Mouse (Mus musculus) WW6 (cell line): ENCODE data around the gene Fam43a.
A peak's percentile ranks its signal among the peaks of the same experiment; 100 is the strongest.

Experiments used
- DNase-seq: peaks from one replicate; pipeline ENCODE4 v3.0.0-alpha.2; 2013; ENCODE audit warnings: low read depth, low spot score

Gene Fam43a

DNA sequence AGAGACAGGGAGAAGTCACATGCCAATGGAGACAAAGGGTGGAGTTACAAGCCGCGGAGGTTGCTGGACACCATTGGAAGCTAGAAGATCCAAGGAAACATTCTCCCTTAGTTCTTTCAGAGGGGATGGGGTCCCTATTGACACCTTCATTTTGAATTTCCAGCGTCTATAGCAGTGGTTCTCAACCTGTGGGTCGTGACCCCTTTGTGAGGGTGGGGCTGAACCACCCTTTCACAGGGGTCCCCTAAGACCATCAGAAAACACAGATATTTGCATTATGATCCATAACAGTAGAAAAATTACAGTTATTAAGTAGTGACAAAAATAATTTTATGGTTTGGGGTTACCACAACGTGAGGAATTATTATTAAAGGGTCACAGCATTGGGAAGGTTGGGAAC is 30.0 kb downstream of the Fam43a start:
- no peak for DNase-seq

DNA sequence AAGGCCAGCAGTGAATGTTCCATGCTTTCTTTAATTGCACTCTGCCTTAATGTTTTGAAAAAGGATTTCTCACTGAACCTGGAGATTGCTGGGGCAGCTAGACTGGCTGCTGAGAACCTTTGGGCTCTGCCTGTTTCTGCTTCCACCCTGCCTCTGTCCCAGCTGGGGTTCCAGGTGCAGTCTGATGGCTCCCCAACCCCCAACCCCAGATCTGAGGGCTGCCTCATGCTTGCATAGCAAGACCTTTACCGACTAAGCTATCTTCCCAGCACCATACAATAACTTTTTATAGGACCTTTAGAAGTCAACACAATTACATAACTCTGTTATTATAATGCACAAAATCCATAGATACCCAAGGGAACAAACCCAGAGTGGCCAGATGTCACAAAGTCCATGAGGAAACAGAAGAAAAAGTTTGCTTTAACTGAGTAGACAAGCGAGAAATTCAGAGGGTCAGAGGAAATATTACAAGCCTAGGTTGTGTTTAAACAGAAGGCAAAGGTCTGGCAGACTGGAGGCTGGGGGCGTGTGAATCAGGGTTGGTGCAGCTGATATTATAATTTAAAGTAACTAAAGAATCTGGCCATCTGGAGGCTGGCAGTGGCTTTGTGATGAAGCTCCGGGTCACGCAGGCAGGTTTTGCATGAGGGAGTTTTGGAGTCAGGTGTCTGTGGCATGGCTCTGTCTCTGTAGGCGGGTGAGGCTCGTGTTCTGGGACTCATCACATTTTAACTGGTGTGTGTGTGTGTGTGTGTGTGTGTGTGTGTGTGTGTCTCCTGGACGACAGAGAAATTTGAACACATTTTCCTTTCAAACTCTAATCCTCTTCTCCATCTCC is 34.6 kb downstream of the Fam43a start:
- DNase-seq: no peak

DNA sequence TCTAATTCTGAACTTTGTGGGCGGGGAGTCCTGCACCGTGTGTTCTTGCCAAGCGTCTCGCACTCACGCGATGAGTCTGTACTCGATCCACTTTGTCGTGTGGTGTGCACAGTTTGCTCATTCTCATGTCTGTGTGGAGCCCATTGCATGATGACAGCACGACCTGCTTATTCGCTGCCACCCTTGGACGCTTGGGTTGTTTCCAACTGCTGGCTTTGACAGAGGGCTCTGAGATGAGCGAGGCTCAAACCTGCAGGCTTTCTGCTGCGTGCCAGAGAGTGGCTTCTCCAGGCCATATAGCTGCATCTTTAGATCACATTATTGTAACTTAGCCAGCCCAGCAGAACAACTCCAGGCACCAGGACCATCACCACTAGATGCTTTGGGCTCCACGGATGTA is 39.1 kb downstream of the Fam43a start:
- DNase-seq: no peak

DNA sequence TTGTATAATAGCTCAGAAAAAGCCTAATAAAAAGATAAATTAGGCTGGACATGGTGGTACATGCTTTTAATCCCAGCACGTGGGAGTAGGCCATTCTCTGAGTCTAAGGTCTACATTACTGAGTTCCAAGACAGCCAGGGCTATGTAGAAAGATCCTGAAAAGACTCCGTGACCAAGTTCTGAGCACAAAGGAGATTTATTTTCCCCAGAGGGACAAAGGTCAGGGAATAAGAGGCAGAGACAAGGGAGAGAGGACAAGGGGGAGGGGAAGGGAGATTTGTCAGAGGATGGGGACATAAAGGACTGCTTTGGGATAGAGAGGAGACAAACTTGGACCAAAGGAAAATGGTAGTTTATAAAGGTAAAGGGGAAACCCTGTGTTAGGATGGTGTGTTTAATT is 41.1 kb downstream of the Fam43a start:
- no peak for DNase-seq

DNA sequence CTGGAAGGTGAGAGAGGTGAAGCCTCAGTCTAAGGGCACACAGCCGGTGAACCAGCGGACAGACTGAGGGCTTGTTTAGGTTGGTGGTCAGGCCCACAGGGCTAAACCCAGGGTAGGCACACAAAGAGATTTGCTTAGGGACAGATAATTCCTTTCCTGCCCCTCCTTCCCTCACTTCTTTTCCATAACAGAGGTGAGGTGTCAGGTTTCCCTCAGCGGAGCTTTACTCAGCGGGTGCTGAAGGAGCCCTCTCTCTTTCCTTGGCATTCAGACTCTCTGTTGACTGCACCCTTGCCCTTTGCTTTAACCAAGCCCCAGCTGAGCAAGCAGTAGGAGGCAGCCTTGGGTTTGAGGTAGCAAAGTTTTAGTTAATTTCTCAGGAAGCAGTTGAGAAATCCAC is 41.9 kb downstream of the Fam43a start:
- peak; percentile 55 for DNase-seq

- no peak for DNase-seq
Measured at GRCm38 (mm10) chr16:30642229-30642628, 42.7 kb downstream of the Fam43a start.

DNA sequence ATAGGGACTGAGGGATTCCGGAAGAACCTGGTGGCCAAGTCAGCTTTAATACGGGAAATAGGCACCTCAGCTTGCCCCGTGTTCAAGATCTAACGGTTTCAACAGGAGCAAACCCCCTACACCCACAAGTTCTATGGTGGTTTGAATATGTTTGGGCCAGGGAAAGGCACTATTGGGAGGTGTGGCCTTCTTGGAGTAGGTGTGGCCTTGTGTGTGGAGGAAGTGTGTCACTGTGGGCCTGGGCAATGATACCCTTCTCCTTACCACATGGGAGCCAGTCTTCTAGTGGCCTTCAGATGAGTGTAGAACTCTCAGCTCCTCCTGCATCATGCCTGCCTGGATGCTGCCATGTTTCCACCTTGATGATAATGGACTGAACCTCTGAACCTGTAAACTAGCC is 45.5 kb downstream of the Fam43a start:
- DNase-seq: no peak

DNA sequence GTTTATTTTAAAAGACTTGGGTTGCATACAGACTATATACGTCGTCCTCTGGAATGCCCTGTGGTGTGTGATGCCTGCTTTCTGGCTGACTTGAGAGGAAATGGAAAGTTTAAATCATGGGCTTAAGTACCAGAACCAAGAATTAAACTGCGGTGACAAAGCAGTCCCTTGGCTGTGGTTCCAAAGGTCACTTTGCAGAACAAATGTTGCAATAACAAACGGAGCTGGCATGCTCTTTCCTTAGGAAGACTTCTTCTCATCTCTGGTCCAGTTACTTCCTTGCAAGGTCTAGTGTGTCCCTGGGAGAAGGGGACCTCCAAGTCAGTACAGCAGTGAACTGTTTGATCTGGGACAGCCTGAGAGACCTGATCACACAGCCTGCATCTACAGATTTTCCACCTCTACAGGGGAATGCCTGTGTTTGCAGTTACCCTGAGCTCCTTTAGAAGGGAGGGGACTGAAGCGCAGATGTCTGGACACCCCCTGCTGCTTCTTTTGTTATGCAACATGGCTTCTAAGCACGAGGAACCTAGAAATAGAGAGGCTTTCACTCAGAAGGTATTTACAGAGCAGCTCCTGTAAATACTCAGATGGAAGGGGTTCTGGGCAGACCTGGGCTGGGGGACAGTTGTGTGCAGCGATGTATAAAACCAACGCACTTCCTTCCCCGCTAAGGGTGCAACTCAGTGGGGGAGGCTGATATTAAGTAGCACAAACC is 46.5 kb downstream of the Fam43a start:
- DNase-seq: peak; percentile 66

GRCm38 (mm10) chr16:30646856-30647255 is 47.3 kb downstream of the Fam43a start:
- DNase-seq: no peak

DNA sequence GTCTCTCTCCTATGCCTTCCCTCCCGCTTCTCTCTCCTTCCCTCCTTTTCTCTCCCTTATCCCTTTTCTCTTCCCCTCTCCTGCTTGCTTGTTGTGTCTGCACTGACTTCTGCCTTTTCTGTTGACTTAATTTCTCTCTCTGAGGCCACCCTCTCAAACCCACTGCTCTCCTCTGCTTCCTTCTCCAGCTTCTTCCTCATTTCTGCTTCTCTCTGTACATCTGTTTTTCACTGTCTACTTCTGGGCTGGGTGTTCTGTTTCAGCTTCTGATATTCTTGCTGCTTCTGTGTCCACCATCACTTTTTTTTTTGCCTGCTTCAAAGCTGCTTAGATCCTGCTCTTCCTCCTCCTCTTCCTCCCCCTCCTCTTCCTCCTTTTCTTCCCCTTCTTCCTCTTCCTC is 51.8 kb downstream of the Fam43a start:
- DNase-seq: no peak
